Mouse (Mus musculus) urinary bladder, adult 2 months (tissue): ENCODE results near the gene Fam214a. TPM values are rescaled to one million over a fixed set of nuclear protein-coding genes. Genes with fewer than 3 reads are reported as not detected.
A peak's percentile ranks its signal among the peaks of the same experiment; 100 is the strongest.

ENCODE experiments used
- DNase-seq: peaks from one replicate; pipeline ENCODE4 v3.0.0; 2022; ENCODE audit warnings: low spot score
- polyA plus RNA-seq: library from polyadenylated mRNA; depleted of rRNA; stranded (reverse); fragments of >200 nt; gene quantifications from 2 replicates; pipeline ENCODE4 v1.2.3, GENCODE M21; 2012; rRNA removed

The Fam214a gene
- 19.4 and 25.6 TPM in 2 replicates for polyA plus RNA-seq

DNA sequence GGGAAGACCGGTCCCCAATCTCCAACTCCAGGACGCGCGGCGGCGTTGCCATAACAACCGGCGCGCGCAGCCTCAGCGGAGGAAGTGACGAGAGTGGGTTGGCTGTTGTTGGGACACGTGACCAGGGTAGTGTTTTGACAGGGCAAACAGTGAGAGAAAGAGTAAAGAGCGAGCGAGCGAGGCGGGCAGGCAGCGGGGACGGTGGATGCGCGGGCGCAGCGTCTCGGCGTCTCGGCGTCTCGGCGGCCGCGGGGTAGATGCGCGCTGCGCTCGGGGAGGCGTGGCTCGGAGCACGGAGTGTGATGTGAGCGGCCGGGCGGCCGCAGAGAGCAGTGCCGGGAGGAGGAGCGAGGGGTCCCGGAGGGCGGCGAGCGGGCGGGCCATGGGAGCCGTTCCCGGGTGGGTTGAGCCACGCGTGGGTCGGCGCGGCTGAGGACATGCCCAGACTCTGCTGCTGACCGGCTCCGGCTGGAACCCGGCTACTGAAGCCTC lies at the start of gene Fam214a:
Fam214a (plus strand) TSS at position 129 of the 492 bp plus-strand sequence.
- DNase-seq = peak; percentile 89

GRCm38 (mm10) chr9:74904866-74905508 lies 47.7 kb upstream of the Fam214a start:
- no peak for DNase-seq

DNA sequence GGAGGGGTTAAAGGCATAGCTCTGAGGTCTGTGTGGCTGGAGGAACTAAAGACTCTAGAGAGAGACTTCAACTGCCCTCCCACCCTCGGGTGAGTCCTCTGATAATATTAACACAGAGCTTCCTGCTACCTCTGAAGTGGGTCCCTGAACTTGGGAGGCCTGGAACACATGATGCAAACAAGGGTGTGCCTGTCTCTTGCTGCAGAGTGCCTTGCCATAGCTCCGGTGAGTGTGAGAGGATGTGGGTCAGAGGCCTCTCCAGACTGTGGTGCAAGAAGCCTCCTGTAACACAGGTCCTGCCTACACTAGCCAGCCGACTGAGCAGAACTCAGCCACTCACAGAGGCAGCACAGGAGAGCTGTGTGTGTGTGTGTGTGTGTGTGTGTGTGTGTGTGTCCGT lies 45.7 kb upstream of the Fam214a start:
- no peak for DNase-seq

DNA sequence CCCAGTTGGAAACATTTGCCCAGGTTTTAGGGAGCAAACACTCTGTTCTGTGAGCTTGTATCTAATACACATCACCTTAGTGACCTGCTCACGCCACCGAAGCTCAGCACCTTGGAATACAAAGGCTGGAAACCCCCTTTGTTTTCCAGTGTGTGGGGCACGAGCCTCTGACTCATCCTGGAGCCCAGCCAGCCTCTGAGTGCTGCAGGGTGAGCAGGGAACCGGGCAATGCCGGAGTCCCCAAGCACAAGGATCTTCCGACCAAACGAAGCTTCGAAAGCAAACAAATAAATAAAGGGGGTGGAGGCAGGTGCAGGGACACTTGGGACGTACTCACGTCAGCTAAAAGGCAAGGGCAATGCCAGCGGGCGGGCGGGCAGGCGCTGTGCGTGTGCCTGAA lies 43.4 kb upstream of the Fam214a start:
- no peak for DNase-seq

DNA sequence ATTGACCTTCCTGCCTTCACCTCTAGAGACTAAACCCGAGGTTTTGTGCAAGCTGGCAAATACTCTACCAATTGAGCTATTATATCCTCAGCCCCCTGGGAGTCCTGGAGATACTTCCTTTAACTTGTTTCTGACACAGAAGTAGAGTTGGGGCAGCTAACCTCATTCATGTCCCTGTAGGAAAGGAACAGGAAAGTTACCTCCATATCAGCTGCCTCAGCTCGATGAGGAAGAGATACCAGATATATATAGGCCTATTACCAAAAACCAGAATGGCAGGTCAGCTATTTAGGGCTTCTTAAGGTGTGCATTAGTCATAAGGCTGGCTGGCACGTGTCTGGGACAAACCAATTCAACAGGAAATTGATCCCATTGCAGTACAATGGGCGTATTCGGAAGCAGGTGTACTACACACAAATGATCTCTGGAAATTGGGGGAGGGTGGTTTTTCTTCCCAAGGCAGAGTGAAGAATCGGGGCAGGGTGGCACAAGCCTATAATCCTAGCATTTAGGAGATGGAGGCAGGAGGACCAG lies 42.4 kb upstream of the Fam214a start:
- no peak for DNase-seq

- no peak for DNase-seq
These were observed 41.3 kb upstream of the Fam214a start for GRCm38 (mm10) chr9:74911430-74911829.

- no peak for DNase-seq
These were observed 40.8 kb upstream of the Fam214a start for GRCm38 (mm10) chr9:74911919-74912318.

DNA sequence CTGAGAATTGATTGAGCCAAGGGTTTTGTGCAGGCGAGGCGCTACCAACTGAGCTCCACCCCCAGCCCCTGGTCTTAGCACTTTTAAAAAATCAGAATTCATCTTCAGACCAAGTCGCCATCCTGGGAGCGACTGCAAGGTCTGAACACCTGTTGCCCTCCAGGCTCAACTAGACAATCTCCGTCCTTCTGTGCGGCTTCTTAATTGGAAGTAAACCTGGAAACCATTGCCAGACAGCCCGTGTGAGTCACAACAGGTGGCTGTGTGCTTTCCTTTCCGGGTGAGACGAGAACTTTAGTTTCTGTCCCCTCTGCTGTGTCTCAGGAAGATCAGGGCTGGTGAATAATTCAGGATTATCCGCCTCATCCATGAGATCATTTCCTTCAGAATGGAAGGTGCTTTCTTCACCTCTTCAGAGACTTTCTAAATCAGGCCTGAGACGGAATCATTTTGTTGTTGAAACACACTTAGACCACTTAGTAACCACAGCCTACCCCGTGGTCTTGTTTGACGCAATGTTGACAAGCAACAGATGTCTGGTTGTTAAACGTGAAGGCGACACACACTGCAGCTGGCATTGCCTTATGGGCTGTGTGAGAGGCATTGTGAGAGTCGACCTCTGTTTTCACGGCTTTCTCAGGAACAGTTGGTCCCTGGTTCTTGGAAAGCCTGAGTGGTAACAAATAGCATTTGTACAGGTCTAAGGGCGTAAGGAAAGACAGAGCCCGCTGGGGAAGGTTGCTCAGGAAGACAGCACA lies 39.9 kb upstream of the Fam214a start:
- no peak for DNase-seq

DNA sequence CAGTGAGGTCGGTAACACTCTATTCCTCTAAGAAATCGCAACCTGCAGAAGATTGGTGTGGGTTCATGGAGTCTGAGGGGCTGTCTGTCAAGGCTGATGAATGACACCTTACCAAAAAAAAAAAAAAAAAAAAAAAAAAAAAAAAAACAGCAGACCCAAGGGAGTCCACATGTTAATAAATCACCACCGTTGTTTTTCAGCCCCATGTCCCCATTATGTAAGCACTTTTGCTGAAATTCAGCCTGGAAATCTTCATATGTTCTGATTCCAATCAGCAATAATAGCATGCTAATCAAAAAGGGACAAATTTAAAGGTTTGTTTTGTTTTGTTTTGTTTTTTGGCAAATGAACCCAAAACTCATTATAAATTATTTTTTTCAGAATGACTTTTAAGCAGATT lies 37.1 kb upstream of the Fam214a start:
- no peak for DNase-seq

- no peak for DNase-seq
These were observed 32.2 kb upstream of the Fam214a start for GRCm38 (mm10) chr9:74920450-74920849.

DNA sequence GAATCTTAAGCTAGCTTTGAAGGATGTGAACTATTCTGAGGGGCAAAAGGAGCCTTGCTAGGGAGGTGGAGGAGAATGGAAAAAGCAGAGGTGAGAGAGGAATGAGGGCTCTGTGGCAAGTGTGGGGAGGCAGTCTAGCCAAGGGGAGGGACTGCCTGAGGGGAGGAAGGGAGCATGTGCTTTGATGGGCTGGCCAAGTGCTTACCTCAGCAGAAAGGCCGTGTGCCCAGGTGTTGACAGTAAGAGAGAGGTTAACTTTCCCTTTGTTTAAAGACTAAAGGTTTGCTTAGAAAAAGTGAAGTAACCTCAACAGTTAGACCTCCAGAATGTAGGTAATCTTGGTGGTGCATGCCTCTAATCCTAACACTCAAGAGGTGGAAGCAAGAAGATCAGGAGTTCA lies 31.3 kb upstream of the Fam214a start:
- no peak for DNase-seq

DNA sequence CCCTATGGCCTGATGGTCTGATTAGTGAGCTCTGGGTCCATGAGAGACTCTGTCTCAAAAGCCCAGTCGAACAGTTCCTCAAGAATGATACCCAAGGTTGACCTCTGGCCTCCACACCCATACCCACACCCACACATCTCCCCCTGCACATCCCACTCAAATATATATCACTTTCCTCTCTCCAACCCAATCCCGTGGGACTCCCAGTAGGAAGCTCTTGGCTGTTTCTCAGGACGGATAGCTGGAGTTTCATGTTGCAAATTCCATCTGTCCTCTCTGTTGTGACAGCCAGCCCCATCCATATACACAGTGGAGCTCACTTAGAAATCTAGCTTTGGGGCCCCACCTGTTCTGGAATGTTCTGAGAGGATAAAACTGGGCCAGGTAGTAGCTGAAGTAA lies 29.8 kb upstream of the Fam214a start:
- no peak for DNase-seq

DNA sequence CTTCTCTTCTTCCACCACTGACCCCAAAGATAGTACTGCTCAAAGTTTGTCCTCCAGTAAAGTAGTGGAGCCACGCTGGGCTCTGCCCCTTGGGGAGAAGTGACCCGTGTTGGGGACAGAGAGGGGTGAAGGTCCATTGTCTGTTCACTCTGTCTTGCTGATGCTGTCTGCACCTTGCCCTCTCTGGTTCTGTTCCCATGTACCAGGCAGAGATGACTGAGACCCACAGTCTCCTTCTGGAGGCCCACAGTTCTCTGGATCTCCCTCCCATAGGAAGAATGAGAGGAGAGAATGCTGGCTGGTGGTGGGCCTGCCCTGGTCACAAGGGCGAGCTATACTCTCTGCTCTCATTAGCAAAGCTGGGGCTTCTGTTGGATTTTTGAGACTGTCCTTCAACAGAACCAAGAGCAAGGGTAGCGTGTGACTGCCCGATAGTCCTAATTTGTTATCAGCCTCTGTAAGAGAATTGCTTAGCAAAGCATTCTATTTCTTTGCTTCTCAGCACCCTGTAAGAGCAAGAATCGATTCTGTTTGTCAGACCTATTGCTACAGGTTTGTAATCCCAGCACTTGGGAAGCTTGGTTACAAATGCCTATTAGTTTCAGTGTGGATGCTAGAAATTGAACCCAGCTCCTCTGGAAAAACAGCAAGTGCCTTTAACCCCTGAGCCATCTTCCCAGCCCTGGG lies 29.2 kb upstream of the Fam214a start:
- DNase-seq = no peak

GRCm38 (mm10) chr9:74925220-74925769 lies 27.4 kb upstream of the Fam214a start:
- no peak for DNase-seq

GRCm38 (mm10) chr9:74929981-74930423 lies 22.7 kb upstream of the Fam214a start:
- DNase-seq = no peak

DNA sequence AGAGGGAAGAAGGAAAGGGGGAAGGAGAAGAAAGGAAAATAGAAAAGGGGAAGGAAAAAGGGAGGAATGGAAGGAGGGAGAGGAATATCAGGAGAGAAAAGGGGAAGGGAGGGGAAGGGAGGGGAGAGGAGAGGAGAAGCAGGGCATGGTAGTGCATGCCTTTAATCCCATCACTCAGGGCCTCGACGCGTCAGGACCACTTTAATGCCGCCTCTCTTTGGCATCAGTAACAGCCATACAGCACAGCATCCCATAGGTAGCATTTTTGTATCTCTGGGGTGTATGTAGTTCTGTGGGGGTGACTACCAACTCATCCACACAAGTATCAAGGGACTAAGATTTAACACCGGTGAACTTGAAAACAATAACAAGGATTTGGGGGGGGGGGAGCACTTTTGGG lies 22.0 kb upstream of the Fam214a start:
- no peak for DNase-seq

- DNase-seq = no peak
These were observed 17.4 kb upstream of the Fam214a start for GRCm38 (mm10) chr9:74935289-74935688.

DNA sequence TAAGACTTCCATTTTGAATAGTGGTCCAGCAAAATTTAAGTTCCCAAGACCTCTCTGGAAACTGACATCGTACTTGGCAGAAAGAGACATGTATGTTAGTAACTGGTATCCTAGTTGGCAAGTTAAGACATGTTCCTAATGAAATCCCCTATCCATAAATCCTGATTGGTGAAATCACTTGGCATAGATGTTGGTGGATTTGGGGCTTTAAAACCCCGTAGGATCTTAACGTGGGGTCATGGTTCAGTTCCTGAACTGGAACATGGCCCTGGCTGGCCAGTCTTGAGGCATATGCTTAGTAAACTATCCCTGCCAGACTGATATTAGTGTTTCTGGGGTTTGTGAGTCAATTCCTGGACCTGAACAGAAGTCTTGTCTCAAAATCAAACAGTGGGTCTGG lies 14.9 kb upstream of the Fam214a start:
- DNase-seq = no peak

DNA sequence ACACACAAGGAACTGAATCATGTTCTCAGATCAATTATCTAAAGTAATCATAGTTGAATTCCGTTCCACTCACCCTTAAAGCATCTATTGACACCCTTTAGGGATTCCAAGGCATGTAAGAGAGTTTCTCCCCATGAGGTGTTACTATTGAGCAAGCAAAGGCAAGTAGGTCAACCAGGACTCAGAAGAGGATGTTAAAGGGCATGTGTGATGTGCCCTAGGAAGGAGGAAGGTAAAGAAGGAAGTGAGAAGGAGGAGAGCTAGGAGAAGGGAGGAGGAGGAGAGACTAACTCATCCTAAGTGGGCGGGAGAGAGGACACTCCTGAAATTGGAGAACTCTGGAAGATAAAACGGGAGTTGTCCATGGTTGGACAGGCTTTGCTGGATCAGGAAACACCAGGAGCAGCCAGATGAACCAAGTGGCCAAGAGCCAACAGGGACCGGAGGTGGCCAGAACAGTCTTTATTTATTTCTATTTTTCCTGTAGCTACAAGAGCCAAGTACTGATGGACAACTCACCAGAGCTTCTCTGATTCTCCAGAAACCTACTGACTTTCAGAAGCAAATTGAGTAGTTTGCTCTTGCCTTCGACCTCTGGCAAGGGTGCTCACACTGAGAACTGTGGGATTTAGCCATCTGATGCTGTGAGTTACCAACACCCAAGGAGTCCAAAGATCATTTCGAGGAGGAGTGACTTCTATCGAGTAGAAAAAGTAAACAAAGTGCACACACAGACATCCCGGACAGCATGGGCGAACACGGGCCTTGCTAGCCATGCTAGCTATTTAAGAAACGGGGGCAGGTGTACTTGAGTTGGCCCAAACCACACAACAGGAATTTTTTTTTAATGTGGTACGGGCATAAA lies 13.8 kb upstream of the Fam214a start:
- DNase-seq = no peak

DNA sequence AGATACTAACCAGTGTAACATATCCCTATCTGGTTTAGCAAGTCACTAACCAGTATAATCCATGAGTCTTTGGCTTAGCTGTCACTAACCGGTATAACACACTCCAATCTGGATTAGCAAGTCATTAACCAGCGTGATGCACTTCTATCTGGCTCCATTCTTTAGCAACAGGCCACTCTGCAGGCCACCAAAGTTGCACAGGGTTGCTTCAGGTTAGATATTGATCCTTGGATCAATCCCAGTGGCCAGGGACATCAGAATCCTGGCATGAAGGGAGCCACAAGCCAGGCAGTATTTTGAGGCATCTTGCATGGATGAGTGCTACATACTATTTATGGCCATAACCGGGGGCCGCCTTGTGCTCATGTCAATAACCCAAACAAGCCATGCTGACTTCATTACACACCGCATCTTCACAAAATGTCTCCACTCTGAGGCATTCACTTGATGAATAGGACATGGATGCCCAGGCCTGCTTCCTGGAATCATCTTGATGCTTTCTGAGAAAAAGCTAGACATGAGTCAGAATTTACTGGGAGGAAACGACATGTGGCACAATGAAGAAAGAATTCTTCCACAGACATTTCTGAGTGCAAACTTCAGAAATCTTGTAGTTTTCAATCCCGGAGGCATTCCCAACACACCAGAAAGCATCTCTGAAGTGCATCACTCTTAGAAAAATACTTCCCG lies 5.8 kb upstream of the Fam214a start:
- no peak for DNase-seq

- DNase-seq = no peak
These were observed 1.2 kb upstream of the Fam214a start for GRCm38 (mm10) chr9:74951491-74951890.
